Mouse (Mus musculus) bone marrow, adult 2 months (tissue): ENCODE results near the gene Rabac1.

ENCODE experiments used
- CTCF ChIP-seq: fragments of 200-500 bp; IDR thresholded peaks from 2 replicates; pipeline ENCODE4 v1.5.1; 2011; ENCODE audit warnings: low read length, control low read depth; ENCODE audit not compliant: control insufficient read depth, insufficient read depth
- POLR2A ChIP-seq: fragments of 200-500 bp; IDR thresholded peaks from 2 replicates; pipeline ENCODE4 v1.6.1; 2011; ENCODE audit warnings: low read depth, mild to moderate bottlenecking, control low read depth, low read length, borderline replicate concordance; ENCODE audit not compliant: control insufficient read depth

DNA sequence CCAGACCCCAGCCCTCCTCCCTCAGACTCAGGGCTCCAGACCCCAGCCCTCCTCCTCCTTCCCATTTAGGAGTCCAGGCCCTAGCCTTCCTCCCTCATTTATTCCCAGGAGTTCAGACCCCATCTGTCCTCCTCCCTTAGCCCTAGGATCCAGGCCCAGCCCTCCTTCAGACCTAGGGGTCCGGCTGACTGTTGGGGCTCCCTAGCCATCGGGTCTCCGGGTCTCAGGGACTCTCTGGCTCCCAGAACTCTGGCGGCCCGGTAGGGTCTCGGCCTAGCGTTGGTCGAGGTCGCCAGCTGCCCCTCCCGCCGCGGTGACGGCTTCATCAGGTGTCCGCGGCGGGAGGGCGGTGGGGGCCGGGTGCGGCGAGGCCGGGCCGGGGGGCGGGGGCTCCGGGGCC lies 18.6 kb downstream of the Rabac1 start:
- TF ChIP-seq CTCF (no peak), POLR2A (no peak)
